Mouse (Mus musculus) testis, adult 2 months (tissue): ENCODE results near the gene Wdr34. TPM values are rescaled to one million over a fixed set of nuclear protein-coding genes. Genes with fewer than 3 reads are reported as not detected.

ENCODE experiments used
- H3K27ac ChIP-seq: fragments of 200-500 bp; 2 replicates; pipeline ENCODE4 v1.5.1; 2012; ENCODE audit warnings: low read depth, low read length; ENCODE audit not compliant: control insufficient read depth, insufficient read depth
- H3K27me3 ChIP-seq: fragments of 200-500 bp; 2 replicates; pipeline ENCODE4 v1.6.1; 2012; ENCODE audit warnings: mild to moderate bottlenecking, low read length, moderate library complexity; ENCODE audit not compliant: control insufficient read depth, insufficient read depth
- H3K36me3 ChIP-seq: fragments of 200-500 bp; 2 replicates; pipeline ENCODE4 v1.6.1; 2012; ENCODE audit warnings: mild to moderate bottlenecking, low read length; ENCODE audit not compliant: control insufficient read depth, insufficient read depth
- H3K4me1 ChIP-seq: fragments of 200-500 bp; 2 replicates; pipeline ENCODE4 v1.6.1; 2012; ENCODE audit warnings: low read length; ENCODE audit not compliant: control insufficient read depth, insufficient read depth
- H3K4me3 ChIP-seq: fragments of 200-500 bp; 2 replicates; pipeline ENCODE4 v1.5.1; 2012; ENCODE audit warnings: low read depth, mild to moderate bottlenecking, low read length, moderate library complexity, mixed read lengths; ENCODE audit not compliant: control insufficient read depth
- CTCF ChIP-seq: fragments of 200-500 bp; IDR thresholded peaks from 2 replicates; pipeline ENCODE4 v1.5.1; 2012; ENCODE audit warnings: low read depth, mild to moderate bottlenecking, inconsistent platforms, low read length, moderate library complexity; ENCODE audit not compliant: control insufficient read depth, insufficient read depth, insufficient replicate concordance
- POLR2A ChIP-seq: fragments of 200-500 bp; IDR thresholded peaks from 2 replicates; pipeline ENCODE4 v1.6.1; 2012; ENCODE audit warnings: low read depth, mild to moderate bottlenecking, inconsistent platforms, low read length, moderate library complexity; ENCODE audit not compliant: control insufficient read depth
- polyA plus RNA-seq: library from polyadenylated mRNA; depleted of rRNA; stranded (reverse); fragments of >200 nt; gene quantifications from 2 replicates; pipeline ENCODE4 v1.2.3, GENCODE M21; 2012; rRNA removed

The Wdr34 gene
- polyA plus RNA-seq, 1 experiment, result 77.0 TPM

DNA sequence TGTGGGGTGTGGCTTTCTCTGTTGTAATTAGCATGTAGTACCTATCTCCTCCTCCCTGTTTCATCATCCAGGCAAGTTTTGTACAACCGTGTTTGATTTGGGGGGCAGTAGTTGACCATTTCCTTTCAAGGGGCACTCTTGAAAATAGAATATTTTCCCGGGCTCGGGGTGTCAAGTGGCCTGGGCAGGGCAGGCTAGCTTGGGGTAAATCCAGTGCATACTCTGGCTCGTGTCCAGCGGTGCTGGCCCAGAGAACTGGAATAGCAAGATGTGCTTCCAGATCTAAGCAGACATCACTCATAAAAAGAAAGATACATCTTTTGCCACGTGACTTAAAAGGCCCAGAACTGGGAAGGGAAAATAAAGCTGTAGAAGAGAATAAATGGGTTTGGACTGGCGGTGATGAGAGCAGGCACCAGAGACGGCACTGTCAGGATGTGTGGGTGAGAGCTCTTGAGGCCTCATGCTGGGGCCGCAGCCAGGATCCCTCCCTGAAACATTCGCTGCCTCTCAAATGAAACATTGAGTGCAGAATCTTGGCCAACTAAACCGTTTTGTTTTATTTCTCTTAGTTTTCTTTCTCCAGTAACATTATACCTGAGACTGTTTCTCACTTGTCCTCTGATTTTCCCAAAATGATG is 34.2 kb downstream of the Wdr34 start:
- Histone ChIP-seq H3K36me3 (peaks cover 6% of the 10 kb centered on the region), H3K27ac (no peak overlapping the region), H3K4me3 (no peak overlapping the region), H3K4me1 (no peaks in the 10 kb centered on the region), H3K27me3 (no peaks in the 10 kb centered on the region)
- no peak for TF ChIP-seq CTCF
- TF ChIP-seq POLR2A, result no peak

DNA sequence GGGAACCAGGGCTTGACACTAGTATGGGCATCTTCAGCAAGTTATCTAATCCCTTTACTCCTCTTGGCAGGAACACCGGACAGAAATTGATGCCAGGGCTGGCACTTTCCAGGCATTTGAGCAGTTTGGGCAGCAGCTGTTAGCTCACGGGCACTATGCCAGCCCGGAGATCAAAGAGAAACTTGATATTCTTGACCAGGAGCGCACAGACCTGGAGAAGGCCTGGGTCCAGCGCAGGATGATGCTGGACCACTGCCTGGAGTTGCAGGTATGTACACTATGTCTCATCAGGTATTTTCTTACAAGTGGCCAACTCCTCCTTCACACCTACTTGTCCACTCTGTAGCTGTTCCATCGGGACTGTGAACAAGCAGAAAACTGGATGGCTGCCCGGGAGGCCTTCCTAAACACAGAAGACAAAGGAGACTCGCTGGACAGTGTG is 37.8 kb downstream of the Wdr34 start:
- Histone ChIP-seq H3K36me3 (peaks cover 9% of the 10 kb centered on the region), H3K27me3 (no peaks in the 10 kb centered on the region), H3K4me3 (no peak overlapping the region), H3K4me1 (no peaks in the 10 kb centered on the region), H3K27ac (no peak overlapping the region)
- TF ChIP-seq POLR2A (no peak), CTCF (no peak)

GRCm38 (mm10) chr2:30009101-30009500 is 39.6 kb downstream of the Wdr34 start:
- no peak overlapping the region for H3K27ac ChIP-seq
- no peaks in the 10 kb centered on the region for H3K4me1 ChIP-seq
- H3K4me3 ChIP-seq, result no peak overlapping the region
- TF ChIP-seq CTCF (no peak), POLR2A (no peak)
- no peaks in the 10 kb centered on the region for H3K27me3 ChIP-seq
- H3K36me3 ChIP-seq, result peaks cover 12% of the 10 kb centered on the region

GRCm38 (mm10) chr2:29991962-29992361 is 56.7 kb downstream of the Wdr34 start:
- TF ChIP-seq CTCF, result no peak
- no peak for TF ChIP-seq POLR2A
- no peaks in the 10 kb centered on the region for H3K27me3 ChIP-seq
- H3K36me3 ChIP-seq, result peaks cover 11% of the 10 kb centered on the region
- H3K4me3 ChIP-seq, result no peak overlapping the region
- no peaks in the 10 kb centered on the region for H3K4me1 ChIP-seq
- H3K27ac ChIP-seq, result no peak overlapping the region

Other genes with a start within 250 kb of the Wdr34 start
- 4.1 and 5.5 TPM in 2 replicates for gene Slc27a4, start 246.2 kb downstream of the Wdr34 start, polyA plus RNA-seq
- gene Urm1, start 228.8 kb downstream of the Wdr34 start, polyA plus RNA-seq, result 22.7 and 25.1 TPM in 2 replicates
- gene Cercam, start 179.7 kb downstream of the Wdr34 start, polyA plus RNA-seq, result 8.9 and 10.1 TPM in 2 replicates
- gene Odf2, start 159.7 kb downstream of the Wdr34 start, polyA plus RNA-seq, result 1,873 and 2,193 TPM in 2 replicates
- 31.4 and 36.0 TPM in 2 replicates for gene Gle1, start 113.5 kb downstream of the Wdr34 start, polyA plus RNA-seq
- gene Sptan1, start 83.3 kb downstream of the Wdr34 start, polyA plus RNA-seq, result 112 and 117 TPM in 2 replicates
- gene Set, start 8.5 kb upstream of the Wdr34 start, polyA plus RNA-seq, result 32.7 and 38.9 TPM in 2 replicates
- gene Pkn3, start 28.8 kb upstream of the Wdr34 start, polyA plus RNA-seq, result 5.8 and 6.0 TPM in 2 replicates
- 156 and 170 TPM in 2 replicates for gene Zdhhc12, start 44.8 kb upstream of the Wdr34 start, polyA plus RNA-seq
- gene Zer1, start 75.7 kb upstream of the Wdr34 start, polyA plus RNA-seq, result 62.3 and 62.4 TPM in 2 replicates
- gene Tbc1d13, start 84.9 kb upstream of the Wdr34 start, polyA plus RNA-seq, result 24.4 and 26.2 TPM in 2 replicates
- 2.4 and 2.9 TPM in 2 replicates for gene Endog, start 122.6 kb upstream of the Wdr34 start, polyA plus RNA-seq
- gene Spout1, start 129.6 kb upstream of the Wdr34 start, polyA plus RNA-seq, result 149 and 160 TPM in 2 replicates
- 16.0 and 16.4 TPM in 2 replicates for gene Kyat1, start 157.0 kb upstream of the Wdr34 start, polyA plus RNA-seq
- 8.8 TPM in 2 replicates for gene Lrrc8a, start 188.8 kb upstream of the Wdr34 start, polyA plus RNA-seq
- gene Gm28035, start 191.7 kb upstream of the Wdr34 start, polyA plus RNA-seq, result 0.76 and 0.98 TPM in 2 replicates
- 1.8 and 3.0 TPM in 2 replicates for gene Phyhd1, start 217.3 kb upstream of the Wdr34 start, polyA plus RNA-seq
- gene Gm28038, start 232.2 kb upstream of the Wdr34 start, polyA plus RNA-seq, result not detected in 2 replicates
- 6.2 and 6.6 TPM in 2 replicates for gene Dolk, start 237.5 kb upstream of the Wdr34 start, polyA plus RNA-seq
- gene Nup188, start 237.5 kb upstream of the Wdr34 start, polyA plus RNA-seq, result 125 and 135 TPM in 2 replicates